Mouse (Mus musculus): ENCODE results near the gene Il2ra. TPM values are rescaled to one million over a fixed set of nuclear protein-coding genes. Genes with fewer than 3 reads are reported as not detected.

The Il2ra gene
- polyA plus RNA-seq, 1 experiment from 2014 or later = 3.8 TPM

Other genes starting within 250 kb of the Il2ra start
- 22.0 and 25.4 TPM in 2 replicates for gene Pfkfb3, start 88.7 kb upstream of the Il2ra start, polyA plus RNA-seq (2015; fragmentation: Nextera tagmentation; extraction: Ambion mirVana)
- 134 and 136 TPM in 2 replicates for gene Rbm17, start 38.7 kb upstream of the Il2ra start, polyA plus RNA-seq (2015; fragmentation: Nextera tagmentation; extraction: Ambion mirVana)
- not detected in 2 replicates for gene Gm17490, start 16.5 kb upstream of the Il2ra start, polyA plus RNA-seq (2015; fragmentation: Nextera tagmentation; extraction: Ambion mirVana)
- 3.1 and 4.5 TPM in 2 replicates for gene Il15ra, start 62.5 kb downstream of the Il2ra start, polyA plus RNA-seq (2015; fragmentation: Nextera tagmentation; extraction: Ambion mirVana)
- gene Fbh1, start 134.8 kb downstream of the Il2ra start, polyA plus RNA-seq (2015; fragmentation: Nextera tagmentation; extraction: Ambion mirVana) = 98.8 and 105 TPM in 2 replicates
- gene Ankrd16, start 135.1 kb downstream of the Il2ra start, polyA plus RNA-seq (2015; fragmentation: Nextera tagmentation; extraction: Ambion mirVana) = 34.6 and 41.7 TPM in 2 replicates

Data from lung, embryonic 15.5 days (tissue).